Mouse (Mus musculus): ENCODE measurements around the gene Gm31571.
"Not testable (repeated sequence)": the region's sequence is repeated elsewhere in the genome, so short reads cannot be mapped to it uniquely, and the experiment has no call there.

The Gm31571 gene
- long read RNA-seq, experiment 1, result 0 reads
- long read RNA-seq, experiment 2, result 0 reads

DNA sequence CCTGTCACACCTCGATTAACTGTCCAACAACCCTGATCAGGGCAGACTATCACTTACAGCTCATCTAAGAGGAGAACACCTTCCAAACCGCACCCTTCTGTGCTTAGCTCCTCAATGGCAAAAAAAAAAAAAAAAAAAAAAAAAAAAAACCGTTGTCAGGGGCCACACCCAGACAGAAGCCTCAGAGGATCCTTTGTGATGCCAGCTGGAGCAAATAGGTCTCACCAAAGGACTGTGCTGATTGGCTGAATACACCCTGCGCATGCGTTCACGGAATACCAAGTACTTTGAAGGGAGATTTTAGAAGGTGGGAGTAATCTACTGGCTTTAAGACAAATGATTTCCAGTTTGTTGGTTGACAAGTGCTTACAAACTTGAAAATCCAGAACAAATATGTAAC lies at the start of gene Gm31571:
Gm31571 (minus strand) TSS at position 101 of the 400 bp plus-strand sequence.
- intact Hi-C loops (cut with DNase I), result not testable (repeated sequence)
